Mouse (Mus musculus) cerebellum, postnatal 25 days (tissue): ENCODE data around the gene Nectin2.

Experiments used
- DNase-seq, 2 experiments: peaks; one replicate each; pipeline ENCODE4 v3.0.0; 2021; ENCODE audit warnings: mixed read lengths in 2 of 2

Nectin2 gene

DNA sequence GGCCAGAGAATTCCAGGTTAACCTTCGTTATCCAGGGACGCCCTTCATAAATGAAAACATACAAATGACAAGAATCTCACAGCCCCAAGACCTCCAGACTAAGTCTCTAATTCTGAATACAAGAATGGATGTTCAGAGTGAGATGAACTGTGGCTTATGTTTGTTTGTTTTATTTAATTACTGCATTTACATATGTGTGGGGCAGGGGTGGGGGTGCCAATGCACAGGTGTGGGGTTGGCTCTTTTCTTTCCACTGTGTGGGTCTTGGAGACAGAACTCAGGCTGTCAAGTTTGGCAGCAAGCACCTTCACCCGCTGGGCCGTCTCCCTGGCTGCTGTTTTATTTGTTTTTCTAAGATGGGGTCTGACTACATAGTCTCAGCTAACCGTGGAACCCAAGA is 7.8 kb downstream of the Nectin2 start:
- no peak for DNase-seq

DNA sequence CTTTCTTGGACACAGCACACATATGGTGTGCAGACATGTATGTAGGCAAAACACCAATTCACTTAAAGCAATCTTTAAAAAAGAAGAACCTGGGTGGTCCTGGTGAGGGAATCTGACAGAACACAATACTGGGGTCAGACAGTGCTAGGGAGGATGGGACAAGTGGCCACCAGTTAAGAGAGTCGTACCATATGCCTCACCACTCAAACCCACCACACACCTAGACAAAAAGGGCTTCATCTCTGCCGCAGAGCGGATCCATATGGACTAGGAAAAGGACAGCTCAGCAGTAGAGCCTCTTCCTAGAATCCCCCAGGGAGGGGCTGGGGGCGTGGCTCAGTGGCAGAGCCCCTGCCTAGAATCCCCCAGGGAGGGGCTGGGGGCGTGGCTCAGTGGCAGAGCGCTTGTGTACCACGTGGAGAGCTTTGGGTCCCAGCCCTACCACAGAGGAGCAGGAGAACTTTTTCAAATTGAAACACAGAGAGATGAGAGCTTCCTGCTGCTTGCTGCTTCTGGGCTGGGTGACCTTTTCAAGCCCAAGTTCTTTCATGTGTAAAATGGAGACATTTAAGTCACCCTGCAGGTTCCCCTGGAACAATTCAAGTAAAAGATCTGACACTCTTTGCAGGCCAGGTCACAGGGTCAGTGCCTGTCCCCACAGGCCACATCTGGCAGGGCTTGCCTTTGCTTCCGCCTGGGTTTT is 8.8 kb downstream of the Nectin2 start:
- no peak for DNase-seq

DNA sequence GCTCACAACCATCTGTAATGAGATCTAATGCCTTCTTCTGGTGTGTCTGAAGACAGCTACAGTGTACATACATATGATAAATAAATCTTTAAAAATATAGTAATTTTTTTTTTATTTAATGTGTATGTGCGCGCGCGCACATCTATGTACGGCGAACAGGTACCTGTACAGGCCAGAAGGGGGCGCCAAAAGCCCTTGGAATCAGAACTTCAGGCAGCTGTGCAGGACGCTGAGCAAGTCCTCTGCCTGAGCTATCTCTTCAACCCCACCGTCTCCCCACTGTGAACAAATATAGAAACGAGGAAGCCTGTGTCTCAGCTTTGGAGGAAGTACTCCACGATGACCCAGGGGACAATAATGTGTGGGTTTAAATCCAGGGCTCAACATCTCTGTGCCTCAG is 10.0 kb downstream of the Nectin2 start:
- no peak for DNase-seq

DNA sequence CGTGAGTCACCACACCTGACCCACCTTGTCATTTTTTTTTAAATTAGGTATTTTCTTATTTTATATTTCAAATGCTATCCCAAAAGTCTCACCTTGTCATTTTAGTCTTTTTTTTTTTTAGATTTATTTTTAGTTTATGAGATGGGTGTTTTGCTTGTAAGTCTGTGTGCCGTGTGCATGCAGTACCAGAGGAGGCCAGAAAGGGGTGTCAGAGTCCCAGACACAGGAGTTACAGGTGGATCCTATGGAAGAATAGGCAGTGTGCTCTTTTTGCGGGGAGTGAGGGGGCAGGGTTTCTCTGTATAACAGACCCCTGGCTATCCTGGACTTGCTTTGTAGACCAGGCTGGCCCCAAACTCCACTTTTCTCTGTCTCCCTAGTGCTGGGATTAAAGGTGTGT is 11.5 kb downstream of the Nectin2 start:
- DNase-seq: no peak

DNA sequence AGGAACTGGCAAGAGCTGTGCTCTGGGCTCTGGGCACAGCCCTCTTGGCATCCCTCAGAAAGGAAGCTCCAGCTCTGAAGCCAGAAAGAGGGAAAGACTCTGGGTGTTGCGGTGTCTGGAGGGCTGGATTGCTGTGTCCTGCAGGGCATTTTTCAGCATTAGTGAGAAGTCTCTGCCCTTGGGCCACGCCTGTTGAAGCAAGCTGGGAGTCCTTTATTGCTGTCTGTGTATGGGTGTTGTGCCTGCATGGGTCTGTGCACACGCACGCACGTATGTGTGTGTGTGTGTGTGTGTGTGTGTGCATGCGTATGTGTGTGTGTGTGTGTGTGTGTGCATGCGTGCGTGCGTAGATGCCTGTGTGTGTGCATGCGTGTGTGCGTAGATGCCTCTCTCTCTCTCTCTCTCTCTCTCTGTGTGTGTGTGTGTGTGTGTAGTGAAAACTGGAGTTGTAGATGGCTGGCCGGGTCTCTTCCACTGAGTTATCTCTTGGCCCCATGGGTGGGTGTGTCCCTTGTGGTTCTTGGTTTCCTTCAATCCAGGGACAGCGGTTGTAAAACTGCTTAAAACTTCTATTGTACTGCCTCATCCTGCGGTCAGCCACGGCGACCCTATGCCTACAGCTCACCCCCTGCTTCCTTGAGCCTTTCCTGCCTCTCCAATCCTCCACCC is 13.8 kb downstream of the Nectin2 start:
- DNase-seq: no peak

DNA sequence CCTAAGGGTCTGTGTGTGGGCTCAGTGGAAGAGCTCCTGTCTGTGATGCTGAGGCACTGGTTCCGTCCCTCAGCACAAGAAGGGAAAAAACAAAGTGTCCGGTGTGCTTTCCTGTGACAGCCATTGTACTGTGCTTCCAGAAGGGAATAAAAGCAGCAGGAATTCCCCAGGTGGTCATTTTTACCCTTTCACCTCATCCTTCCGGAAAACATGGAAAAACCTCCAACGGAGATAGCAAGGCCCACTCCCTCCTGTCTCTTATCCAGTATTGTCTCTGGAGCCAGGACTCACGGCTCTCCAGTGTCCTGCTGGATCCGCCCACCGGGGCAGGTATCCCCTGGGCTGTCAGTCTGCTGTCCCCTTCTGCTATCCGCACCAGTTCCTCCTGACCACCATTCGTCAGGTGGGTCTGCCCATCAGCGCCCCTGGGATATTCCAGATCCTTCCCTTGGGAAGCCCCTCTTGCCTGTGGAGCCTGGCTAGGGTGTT is 16.1 kb downstream of the Nectin2 start:
- DNase-seq: no peak

DNA sequence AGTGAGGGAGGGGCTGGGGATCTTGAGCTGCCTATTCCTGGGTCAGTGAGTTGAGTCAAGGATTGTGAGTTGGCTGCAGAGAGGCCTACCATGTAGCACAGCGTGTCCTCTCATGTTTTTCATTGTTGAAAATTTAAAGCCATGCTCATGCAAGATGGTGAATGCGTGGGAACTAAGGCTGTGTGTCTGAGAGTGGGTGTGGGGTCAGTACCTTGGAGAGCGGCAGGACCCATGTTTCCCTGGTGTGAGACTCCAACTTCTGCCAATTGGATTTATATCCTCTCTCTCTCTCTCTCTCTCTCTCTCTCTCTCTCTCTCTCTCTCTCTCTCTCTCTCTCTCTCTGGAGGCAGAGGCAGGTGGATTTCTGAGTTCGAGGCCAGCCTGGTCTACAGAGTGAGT is 23.7 kb downstream of the Nectin2 start:
- DNase-seq: no peak

DNA sequence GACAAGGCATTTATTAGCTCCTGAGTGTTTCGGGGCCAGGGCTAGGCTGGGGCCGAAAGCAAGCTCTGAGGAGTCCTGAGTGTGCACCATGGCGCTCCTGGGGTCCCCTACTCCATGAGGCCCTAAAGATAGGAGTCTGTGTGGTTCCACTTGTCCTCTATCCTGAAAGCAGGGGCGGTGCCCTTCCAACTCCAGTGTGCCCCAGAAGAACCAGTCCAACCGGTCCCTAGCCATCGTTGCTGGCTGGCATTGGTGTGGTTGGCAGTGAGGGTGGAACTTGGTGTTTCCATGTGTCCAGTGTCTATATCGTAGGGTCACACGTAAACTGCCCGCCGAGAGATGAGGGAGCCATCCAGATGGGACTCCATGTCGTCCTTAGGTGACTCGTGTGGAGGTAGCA is 26.1 kb downstream of the Nectin2 start:
- DNase-seq: no peak

DNA sequence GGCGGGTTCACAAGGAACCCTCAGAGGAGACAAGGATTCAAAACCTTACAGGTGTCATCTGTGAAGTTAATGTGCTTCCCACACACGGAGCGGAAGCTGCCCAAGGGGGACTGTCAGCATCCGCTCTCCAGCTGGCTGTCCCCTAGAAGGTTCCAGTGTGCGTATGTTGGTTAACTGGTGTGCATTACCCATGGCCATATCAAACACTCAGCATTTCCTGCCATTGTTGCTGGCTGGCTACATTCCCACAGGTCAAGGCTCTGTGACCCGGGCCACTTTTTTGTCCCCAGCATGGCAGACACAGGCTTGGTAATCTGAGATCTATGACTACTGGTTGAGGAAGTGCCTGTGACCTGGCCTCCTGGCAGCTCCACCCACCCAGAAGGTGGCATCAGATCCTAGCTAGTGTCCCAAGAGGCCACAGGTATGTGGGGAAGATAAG is 27.5 kb downstream of the Nectin2 start:
- DNase-seq: no peak

DNA sequence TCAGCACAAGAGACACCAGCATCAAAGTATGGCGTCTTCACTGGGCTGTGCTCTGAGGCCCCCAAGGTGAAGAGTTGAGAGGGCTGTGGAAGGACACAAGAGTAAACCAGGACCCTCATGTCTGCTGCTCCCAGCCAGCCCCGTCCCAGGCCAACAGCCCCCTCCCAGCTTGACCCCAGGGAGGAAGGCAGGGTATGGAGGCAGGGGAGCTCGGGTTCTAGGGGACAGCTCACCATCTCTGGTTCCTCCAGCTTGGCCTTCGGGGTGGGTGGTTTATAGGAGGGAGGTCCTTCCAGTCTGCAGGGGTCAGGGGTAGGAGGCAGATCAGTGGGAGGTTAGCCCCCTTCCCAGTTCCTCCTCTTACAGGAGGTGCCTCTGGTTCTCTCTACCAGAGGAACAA is 31.1 kb downstream of the Nectin2 start:
- no peak for DNase-seq

DNA sequence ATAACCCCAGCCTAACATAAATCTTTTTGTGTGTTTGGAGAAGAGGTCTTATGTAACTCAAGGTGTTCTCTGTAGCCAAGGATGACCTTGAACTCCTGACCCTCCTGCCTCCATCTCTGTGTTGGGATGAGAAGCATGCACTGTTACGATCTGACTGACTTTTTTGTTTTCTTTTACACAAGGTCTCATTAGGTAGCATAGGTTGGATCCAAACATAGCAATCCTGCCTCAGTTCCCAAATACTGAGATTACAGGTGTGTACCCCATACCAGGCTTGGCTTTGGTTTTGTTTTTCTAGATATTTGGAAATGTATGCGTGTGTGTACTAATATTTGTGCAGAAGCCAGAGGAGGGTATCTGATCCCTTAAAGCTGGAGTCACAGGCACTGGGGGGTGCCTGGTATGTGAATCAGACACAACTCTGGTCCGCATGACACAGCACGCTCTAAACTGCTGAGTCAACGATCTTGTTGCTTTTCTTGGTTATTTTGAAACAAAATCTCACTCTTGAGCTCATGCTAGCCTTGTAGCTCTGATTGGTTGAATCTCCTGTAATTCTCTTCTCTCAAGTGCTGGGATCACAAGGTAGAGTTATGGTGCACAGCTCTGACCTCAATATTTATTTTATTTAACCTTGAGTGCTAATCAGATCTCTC is 31.9 kb downstream of the Nectin2 start:
- DNase-seq: no peak

DNA sequence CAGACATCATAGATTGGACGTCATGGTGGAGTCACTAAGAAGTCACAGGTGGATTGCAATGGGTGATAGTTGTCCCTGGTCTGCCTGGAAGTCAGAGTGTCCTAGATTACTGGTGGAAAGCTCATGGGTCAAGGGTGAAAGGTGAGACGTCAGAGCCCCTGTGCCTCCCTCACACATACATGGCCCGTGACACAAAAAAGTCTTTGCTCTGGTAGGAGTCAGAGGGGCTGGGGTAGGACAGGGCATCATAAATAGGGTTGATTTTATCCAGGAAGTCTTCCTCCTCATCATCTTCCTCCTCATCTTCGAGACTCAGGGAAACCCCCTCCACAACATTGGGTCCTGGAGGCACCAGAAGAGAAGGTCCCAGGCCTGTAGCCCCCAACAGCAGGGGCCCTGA is 32.9 kb downstream of the Nectin2 start:
- DNase-seq: no peak

DNA sequence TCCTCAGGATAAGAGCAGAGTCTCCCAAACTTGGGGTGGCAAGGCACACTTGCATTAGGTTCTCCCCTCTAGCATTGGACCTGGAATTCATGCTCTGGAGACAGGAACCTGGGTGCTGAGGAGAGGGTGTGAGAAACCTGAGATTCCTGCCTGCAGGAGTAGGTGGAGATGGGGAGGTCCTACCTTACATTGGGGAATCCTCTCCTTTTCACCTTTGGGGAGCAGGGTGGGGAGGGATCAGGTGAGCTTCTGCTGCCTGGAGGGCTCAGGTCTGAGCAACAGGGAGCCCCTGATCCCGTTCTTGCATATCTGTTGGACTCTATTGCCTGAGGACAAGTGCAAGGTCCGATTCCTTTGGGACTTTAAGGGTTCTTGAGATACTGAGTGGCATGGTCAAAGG is 33.5 kb downstream of the Nectin2 start:
- no peak for DNase-seq

DNA sequence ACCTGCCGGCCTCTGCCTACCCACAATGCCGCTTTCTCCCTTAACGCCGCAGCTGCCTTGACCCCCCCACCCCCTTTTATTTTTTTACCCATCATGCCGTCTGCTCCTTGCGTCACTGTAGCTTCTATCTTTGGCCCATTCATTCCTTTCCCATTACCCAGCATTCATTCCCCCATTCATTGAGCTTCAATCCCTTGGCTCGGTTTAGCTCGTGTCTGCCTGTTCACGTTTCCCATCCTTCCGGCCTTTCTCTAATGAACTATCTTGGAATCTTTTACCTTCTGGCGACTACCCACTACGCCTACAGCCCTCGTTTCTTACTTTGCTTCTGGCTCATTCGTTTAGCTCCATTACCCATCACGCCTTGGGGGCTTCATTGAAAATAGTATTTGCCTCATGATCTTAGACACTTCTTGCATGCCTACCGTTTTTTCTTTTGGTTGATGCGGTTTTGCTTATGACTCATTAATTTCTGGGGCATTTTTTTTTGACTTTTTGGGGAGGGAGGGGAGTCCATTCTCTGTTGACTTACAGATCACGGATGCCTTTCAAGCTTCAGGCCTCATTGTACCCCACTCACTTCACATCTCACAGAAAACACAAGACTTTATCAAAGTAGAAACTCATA is 34.1 kb downstream of the Nectin2 start:
- no peak for DNase-seq

DNA sequence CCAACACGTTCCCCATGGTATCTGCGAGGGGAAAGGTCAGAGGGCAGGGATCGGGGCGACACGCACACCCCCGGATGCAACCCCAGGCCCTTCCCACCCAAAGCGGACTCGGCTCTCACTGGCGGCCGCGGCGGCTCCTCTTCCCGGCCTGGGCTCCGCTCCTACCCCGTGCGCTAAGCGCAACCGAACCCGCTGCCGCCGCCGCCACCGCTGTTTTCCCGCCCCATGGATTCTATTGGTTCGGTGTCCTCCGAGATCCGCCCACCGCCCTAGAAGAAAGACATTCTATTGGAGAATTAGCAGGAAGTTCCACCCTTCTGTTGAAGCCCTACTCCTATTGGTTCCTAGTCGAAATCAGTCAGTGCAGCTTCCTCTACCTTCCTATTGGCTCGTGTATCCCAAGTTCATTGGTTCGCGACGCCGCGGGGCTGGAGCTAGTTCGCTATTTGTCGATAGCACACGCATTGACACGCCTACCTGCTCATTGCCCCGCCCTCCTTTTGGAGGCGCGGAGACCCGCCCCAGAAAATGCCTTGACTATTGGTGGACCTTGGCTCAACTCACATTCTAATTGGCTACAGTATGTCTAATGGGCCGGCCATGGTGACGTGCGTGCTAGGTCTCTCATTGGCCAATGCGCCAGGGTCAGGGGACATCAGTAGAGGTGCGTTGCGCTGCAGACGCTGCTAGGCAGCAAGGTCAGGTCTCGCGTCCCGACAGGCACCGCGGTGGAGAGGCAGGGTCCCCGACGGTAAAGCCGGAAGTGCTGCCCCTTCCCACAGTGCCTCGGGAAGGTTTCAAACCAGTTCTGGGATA is 34.8 kb downstream of the Nectin2 start, which contains the start of gene Tomm40:
Tomm40 (minus strand) TSS at position 200 of the 816 bp plus-strand sequence.
- DNase-seq: peak; percentile 97 to 99

DNA sequence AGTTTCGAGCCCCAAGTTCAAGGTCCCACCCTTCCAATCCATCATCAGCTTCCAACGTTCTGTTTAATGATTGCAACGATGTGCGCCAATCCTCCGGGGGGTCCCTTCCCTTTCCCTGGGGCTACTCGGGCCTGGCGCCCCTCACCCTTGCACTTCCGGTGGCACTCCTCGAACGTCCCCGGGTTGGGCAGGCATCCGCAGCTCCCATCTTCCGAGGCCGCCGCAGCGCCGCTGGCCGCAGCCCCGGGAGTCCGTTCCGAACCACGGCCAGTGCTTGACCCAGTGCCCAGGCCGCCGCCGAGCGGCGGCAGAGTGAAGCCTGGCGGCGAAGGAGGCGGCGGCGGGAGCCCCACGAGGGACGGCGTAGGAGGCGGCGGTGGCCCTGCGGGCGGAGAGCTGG is 35.4 kb downstream of the Nectin2 start:
- no peak for DNase-seq

DNA sequence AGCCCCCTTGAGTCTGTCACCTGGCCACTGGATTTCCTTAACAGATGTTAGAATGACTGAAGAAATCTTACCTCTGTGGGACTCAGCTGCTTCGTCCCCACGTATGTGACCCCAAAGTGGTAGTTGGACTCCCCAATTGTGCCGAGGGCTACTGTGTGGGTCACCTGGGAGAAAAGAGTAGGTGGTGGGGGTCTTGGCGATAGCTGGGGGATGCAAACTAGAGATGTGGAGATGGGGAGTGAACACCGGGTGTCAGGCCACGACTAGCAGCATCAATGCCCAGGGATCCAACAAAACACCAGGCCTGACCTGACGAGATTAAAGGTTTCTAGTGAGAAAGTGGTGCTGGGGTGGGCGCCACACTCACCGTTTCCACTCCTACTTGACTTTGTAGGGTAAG is 36.7 kb downstream of the Nectin2 start:
- no peak for DNase-seq

DNA sequence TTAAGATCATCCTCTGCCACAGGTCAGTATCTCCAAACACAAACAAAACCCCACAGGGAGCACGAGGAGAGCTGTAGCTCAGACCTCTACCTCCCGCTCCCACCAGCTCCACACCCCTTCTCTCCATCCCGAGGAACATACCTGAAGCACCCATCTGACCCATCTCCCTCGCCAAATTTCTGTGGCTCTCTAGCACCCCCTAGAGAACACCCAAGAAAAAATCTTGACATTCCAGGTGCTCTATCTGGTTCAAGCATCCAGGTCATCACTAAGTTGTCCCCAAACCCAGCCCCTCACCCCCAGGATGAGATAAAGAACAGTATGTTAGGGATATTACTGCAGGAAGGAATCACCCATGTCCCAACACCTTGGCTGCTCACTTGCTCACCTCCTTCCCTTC is 37.1 kb downstream of the Nectin2 start:
- peak; percentile 47 to 50 for DNase-seq

DNA sequence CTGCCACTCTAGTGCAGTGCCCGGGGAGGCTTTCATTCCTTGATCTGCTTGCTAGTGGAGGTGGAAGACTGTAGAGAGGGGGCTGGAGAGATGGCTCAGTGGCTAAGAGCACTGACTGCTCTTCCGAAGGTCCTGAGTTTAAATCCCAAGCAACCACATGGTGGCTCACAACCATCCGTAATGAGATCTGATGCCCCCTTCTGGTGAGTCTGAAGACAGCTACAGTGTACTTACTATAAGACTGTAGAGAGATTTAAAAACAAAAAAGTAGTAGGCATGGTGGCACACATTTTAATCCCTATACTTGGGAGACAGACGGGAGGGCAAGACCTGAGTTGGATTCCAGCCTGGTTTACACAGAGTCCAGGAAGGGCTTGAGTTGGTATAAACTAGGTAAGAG is 37.9 kb downstream of the Nectin2 start:
- no peak for DNase-seq

DNA sequence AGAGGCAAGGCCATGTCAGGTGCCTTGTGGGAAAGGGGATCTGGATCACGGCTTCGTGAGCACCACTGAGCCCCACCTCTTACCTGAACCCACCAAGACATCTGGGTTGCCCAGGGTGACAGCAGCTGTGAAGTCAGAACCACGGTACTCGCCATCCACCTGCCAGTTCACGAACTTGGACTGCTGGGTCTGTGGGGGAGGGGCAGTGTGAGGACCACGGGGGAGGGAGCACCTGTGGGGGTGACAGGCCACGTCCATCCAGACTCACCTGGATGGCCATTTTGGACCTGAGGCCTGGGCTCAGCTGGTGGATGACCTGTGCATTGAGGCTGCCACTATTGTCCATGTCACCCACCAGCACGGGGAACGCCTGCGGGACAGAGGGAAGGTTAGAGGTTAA is 39.6 kb downstream of the Nectin2 start:
- DNase-seq: no peak

DNA sequence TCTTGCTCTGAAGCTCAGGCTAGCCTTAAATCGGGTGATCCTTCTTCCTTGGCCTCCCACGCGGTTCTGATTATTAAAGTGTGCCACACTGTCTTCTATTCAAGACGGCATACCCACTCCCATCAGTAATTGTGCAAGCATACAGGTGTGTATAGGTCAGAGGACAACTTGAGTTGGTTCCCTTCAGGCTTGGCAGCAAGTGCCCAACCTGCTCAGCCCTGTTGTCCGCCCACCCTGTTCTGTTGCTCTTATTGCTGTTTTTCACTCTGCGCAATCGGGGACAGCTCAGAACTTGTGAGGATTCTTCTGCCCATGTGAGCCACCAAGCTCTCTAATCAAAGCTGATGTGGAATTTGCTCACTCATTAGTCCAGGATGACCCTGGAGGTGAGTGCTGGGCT is 45.0 kb downstream of the Nectin2 start:
- DNase-seq: no peak

DNA sequence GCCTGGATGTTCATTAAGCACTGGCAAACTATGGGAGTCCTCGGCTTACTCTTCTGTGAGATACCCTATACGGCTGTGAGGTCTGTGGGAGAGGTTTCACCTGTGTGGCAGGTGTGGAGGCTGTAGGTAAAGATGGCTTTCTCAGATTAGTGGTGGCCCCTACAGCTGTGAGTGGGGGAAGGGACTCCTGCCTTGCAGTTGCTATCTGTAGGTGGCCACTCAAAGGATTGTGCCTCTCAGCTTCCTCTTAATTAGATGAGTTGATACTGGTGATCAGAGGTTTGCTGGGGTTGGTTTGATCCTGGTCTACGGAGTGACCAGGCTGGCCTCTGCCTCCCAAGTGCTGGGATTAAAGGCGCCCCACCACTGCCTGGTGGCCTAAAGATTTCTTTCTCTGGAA is 45.8 kb downstream of the Nectin2 start:
- no peak for DNase-seq
